ENCODE assay signal across 8 mouse cellular contexts in the genomic region with DNA sequence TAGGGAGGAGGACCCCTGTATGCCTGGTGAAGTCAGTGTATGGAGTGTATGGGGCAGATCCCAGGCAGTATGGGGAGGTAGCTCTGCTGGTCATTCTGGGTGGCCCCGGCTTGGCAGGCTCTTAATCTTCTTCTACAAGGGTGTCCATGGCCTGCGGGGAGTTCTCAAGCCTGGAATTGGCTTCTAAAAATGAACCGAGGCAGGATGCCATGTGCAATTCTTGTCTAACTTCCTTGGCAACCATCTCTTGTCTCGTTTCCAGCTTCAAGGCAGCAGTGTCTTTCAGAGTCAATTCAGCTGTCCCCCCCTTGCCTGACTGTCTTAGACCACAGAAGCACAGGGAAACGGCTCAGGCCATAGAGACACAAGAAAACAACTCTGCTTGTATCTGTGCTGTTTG. TPM values are rescaled to one million over a fixed set of nuclear protein-coding genes. Genes with fewer than 3 reads are reported as not detected.
A peak's percentile ranks its signal among the peaks of the same experiment; 100 is the strongest.
DNase-seq lines count a peak whose midpoint lies in the region; ATAC-seq and TF ChIP-seq lines count a peak whose summit lies in the region.

No protein-coding gene starts in this region.

- peak in 1 of 2 experiments; percentile 34 for DNase-seq in layer of hippocampus, adult 2 months (ENCODE audit: low spot score in 2 of 2)
- DNase-seq in layer of hippocampus, adult 9-10 months (ENCODE audit: low spot score): no peak
- DNase-seq in cerebellum, postnatal 14 days: peak; percentile 62 to 79
- peak; percentile 34 for DNase-seq in lung, postnatal 25 days (ENCODE audit: low spot score)
- DNase-seq in kidney, adult 11 months: no peak
- no peak for DNase-seq in layer of hippocampus, adult 11-12 months (ENCODE audit: low spot score)

- H3K27ac ChIP-seq in layer of hippocampus, adult 2 months: peak overlapping the region; percentile 10; the same call in 1 of the 2 replicates
- peak overlapping the region; percentile 74 to 83 for H3K27ac ChIP-seq in heart, embryonic 14.5 days (replicated peaks in 1 of 2; ENCODE audit: control insufficient read depth in 1 of 2, insufficient read depth in 1 of 2, low read depth in 2 of 2, low read length in 2 of 2)
- H3K27ac ChIP-seq in liver, embryonic 12.5 days: no peak overlapping the region

- peaks cover 37 to 68% of the 10 kb centered on the region in 2 experiments for H3K4me1 ChIP-seq in heart, embryonic 14.5 days (ENCODE audit: control insufficient read depth in 2 of 2, insufficient read depth in 2 of 2, low read length in 2 of 2)
- no peaks in the 10 kb centered on the region for H3K4me1 ChIP-seq in liver, embryonic 12.5 days

- no peaks in the 10 kb centered on the region for H3K27me3 ChIP-seq in heart, embryonic 14.5 days (ENCODE audit: control insufficient read depth, insufficient read depth, low read length)
- H3K27me3 ChIP-seq in liver, embryonic 12.5 days (replicated peaks): no peaks in the 10 kb centered on the region

- 28% methylated on average over 5 of the region's 5 CpGs for WGBS in heart, embryonic 14.5 days
- WGBS in liver, embryonic 12.5 days (ENCODE audit: insufficient replicate concordance): 54% methylated on average over 5 of the region's 5 CpGs

- H3K9me3 ChIP-seq in heart, embryonic 14.5 days (ENCODE audit: control insufficient read depth, low read length): no peaks in the 10 kb centered on the region
- H3K9me3 ChIP-seq in liver, embryonic 12.5 days (replicated peaks): no peaks in the 10 kb centered on the region

- peak overlapping the region; percentile 39 for H3K4me2 ChIP-seq in heart, embryonic 14.5 days (ENCODE audit: low read length)
- H3K4me2 ChIP-seq in liver, embryonic 12.5 days: no peak overlapping the region

- H3K9ac ChIP-seq in heart, embryonic 14.5 days (ENCODE audit: low read length): no peak overlapping the region; the same call in 1 of the 2 replicates
- H3K9ac ChIP-seq in liver, embryonic 12.5 days: no peak overlapping the region

- TF ChIP-seq CTCF in layer of hippocampus, adult 2 months (conservative IDR thresholded peaks at IDR 0.05): no peak

- H3K4me3 ChIP-seq in layer of hippocampus, adult 2 months: no peak overlapping the region
- H3K4me3 ChIP-seq in heart, embryonic 14.5 days (ENCODE audit: control insufficient read depth in 1 of 2, insufficient read depth in 1 of 2, low read depth in 1 of 2, low read length in 2 of 2): no peak overlapping the region
- no peak overlapping the region for H3K4me3 ChIP-seq in liver, embryonic 12.5 days

- no peaks in the 10 kb centered on the region for H3K36me3 ChIP-seq in heart, embryonic 14.5 days (ENCODE audit: control insufficient read depth, insufficient read depth, low read length)
- no peaks in the 10 kb centered on the region for H3K36me3 ChIP-seq in liver, embryonic 12.5 days

- ATAC-seq in heart, embryonic 14.5 days (ENCODE audit: insufficient number of reproducible peaks, insufficient read depth, low FRiP score, low read depth): no peak
- no peak for ATAC-seq in liver, embryonic 12.5 days

RNA-seq across cellular contexts. Expression of a gene that starts 28.3 kb away (rescaled TPM):
- 10 to 100 TPM; 19.9 to 20.0 TPM for total RNA-seq in layer of hippocampus, adult 2 months (2021)
- 315 and 320 TPM in 2 replicates for polyA plus RNA-seq in heart, embryonic 14.5 days (2014; fragmentation: Nextera tagmentation; extraction: Ambion mirVana)
- 0.19 and 0.30 TPM in 2 replicates for polyA plus RNA-seq in liver, embryonic 12.5 days (2016; fragmentation: Nextera tagmentation; extraction: Ambion mirVana)

Comparison
In these comparisons a context has a peak if more than half of its experiments do, and no peak if none do; other contexts are left out.
1. DNase-seq: peak in cerebellum, postnatal 14 days (2 of 2) and lung, postnatal 25 days (single experiment); none in layer of hippocampus, adult 9-10 months (single experiment), kidney, adult 11 months (single experiment) and layer of hippocampus, adult 11-12 months (single experiment).
2. RNA of a gene that starts 28.3 kb away (polyA plus RNA-seq): 315 to 320 TPM in heart, embryonic 14.5 days; 0.19 to 0.30 TPM in liver, embryonic 12.5 days; every median in the first group is over 100 times any median in the second.